Mouse (Mus musculus) C2C12 (cell line): Measurements from ENCODE around the gene Pan3. TPM values are rescaled to one million over a fixed set of nuclear protein-coding genes. Genes with fewer than 3 reads are reported as not detected.

Source experiments
- H3K27me3 ChIP-seq: one replicate; pipeline ENCODE4 v1.6.1; 2011; ENCODE audit not compliant: control insufficient read depth, insufficient read depth, insufficient read length
- H3K36me3 ChIP-seq: one replicate; pipeline ENCODE4 v1.6.1; 2011; ENCODE audit not compliant: control insufficient read depth, insufficient read depth
- H3K4me3 ChIP-seq: one replicate; pipeline ENCODE4 v1.5.1; 2011; ENCODE audit warnings: mild to moderate bottlenecking, control low read depth; ENCODE audit not compliant: poor library complexity, insufficient read depth, severe bottlenecking
- H3K79me2 ChIP-seq: one replicate; pipeline ENCODE4 v1.6.1; 2011; ENCODE audit not compliant: control insufficient read depth, insufficient read depth
- H3K79me3 ChIP-seq: one replicate; pipeline ENCODE4 v1.6.1; 2011; ENCODE audit warnings: low read depth, control low read depth
- H3ac ChIP-seq: one replicate; pipeline ENCODE3; 2011; ENCODE audit warnings: low read depth; ENCODE audit not compliant: control insufficient read depth, insufficient read length
- CEBPB ChIP-seq: IDR thresholded peaks from one replicate; pipeline ENCODE4 v1.6.1; 2011; ENCODE audit warnings: low read depth, mild to moderate bottlenecking, control low read depth, moderate library complexity
- CTCF ChIP-seq: IDR thresholded peaks from one replicate; pipeline ENCODE4 v1.5.1; 2011; ENCODE audit not compliant: control insufficient read depth, insufficient read depth, insufficient read length
- FOSL1 ChIP-seq: IDR thresholded peaks from one replicate; pipeline ENCODE4 v1.8.0; 2011; ENCODE audit warnings: mild to moderate bottlenecking, low read length; ENCODE audit not compliant: poor library complexity, insufficient read depth, severe bottlenecking
- MAX ChIP-seq: IDR thresholded peaks from one replicate; pipeline ENCODE4 v1.6.1; 2011; ENCODE audit warnings: mild to moderate bottlenecking, control low read depth
- MYOD1 ChIP-seq: IDR thresholded peaks from one replicate; pipeline ENCODE4 v1.6.1; 2011; ENCODE audit warnings: low read depth; ENCODE audit not compliant: control insufficient read depth, insufficient read length
- MYOG ChIP-seq: IDR thresholded peaks from one replicate; pipeline ENCODE4 v1.6.1; 2011; ENCODE audit not compliant: control insufficient read depth, insufficient read length; ENCODE audit errors: extremely low read depth
- USF1 ChIP-seq: IDR thresholded peaks from one replicate; pipeline ENCODE4 v1.6.1; 2011; ENCODE audit warnings: low read depth, mild to moderate bottlenecking, control low read depth, moderate library complexity
- polyA plus RNA-seq: library from polyadenylated mRNA; unstranded; fragments of >200 nt; fragmentation: generic; extraction: Trizol; gene quantifications from one replicate; pipeline ENCODE4 v1.2.1, GENCODE M21; 2012; ENCODE audit warnings: missing spikeins

Pan3 gene
- polyA plus RNA-seq, 1 experiment, result 12.8 TPM

GRCm38 (mm10) chr5:147492511-147492910 lies 62.5 kb downstream of the Pan3 start:
- Histone ChIP-seq H3K79me2 (peaks cover 37% of the 10 kb centered on the region), H3K79me3 (peaks cover 2% of the 10 kb centered on the region), H3K27me3 (no peaks in the 10 kb centered on the region)

GRCm38 (mm10) chr5:147493205-147493604 lies 63.2 kb downstream of the Pan3 start:
- H3ac ChIP-seq, result no peak overlapping the region
- TF ChIP-seq CTCF, result no peak
- no peak for TF ChIP-seq FOSL1
- no peak for TF ChIP-seq USF1
- no peak for TF ChIP-seq CEBPB
- TF ChIP-seq MYOG, result no peak
- H3K79me3 ChIP-seq, result peaks cover 2% of the 10 kb centered on the region
- no peak overlapping the region for H3K4me3 ChIP-seq
- H3K36me3 ChIP-seq, result peaks cover 20% of the 10 kb centered on the region
- H3K79me2 ChIP-seq, result peaks cover 37% of the 10 kb centered on the region
- no peaks in the 10 kb centered on the region for H3K27me3 ChIP-seq

More at GRCm38 (mm10) chr5:147492511-147492910, 62.5 kb downstream of the Pan3 start:
- no peak overlapping the region for H3K4me3 ChIP-seq
- H3ac ChIP-seq, result no peak overlapping the region
- H3K36me3 ChIP-seq, result peaks cover 17% of the 10 kb centered on the region
- TF ChIP-seq MYOG, result no peak
- TF ChIP-seq CEBPB, result no peak
- TF ChIP-seq MAX, result no peak
- TF ChIP-seq USF1, result no peak
- no peak for TF ChIP-seq FOSL1

GRCm38 (mm10) chr5:147493685-147494084 lies 63.7 kb downstream of the Pan3 start:
- no peak for TF ChIP-seq CEBPB
- TF ChIP-seq FOSL1, result no peak
- no peak for TF ChIP-seq CTCF
- TF ChIP-seq MYOG, result no peak
- no peak for TF ChIP-seq MYOD1
- no peak for TF ChIP-seq USF1
- no peak for TF ChIP-seq MAX
- H3K79me3 ChIP-seq, result peaks cover 2% of the 10 kb centered on the region
- H3K79me2 ChIP-seq, result peaks cover 38% of the 10 kb centered on the region
- H3K4me3 ChIP-seq, result no peak overlapping the region
- peaks cover 23% of the 10 kb centered on the region for H3K36me3 ChIP-seq
- no peak overlapping the region for H3ac ChIP-seq
- H3K27me3 ChIP-seq, result no peaks in the 10 kb centered on the region

- Histone ChIP-seq H3ac (no peak overlapping the region), H3K79me2 (peaks cover 39% of the 10 kb centered on the region), H3K36me3 (peaks cover 23% of the 10 kb centered on the region), H3K27me3 (no peaks in the 10 kb centered on the region), H3K79me3 (peaks cover 2% of the 10 kb centered on the region), H3K4me3 (no peak overlapping the region)
- no peak for TF ChIP-seq CEBPB
- no peak for TF ChIP-seq MYOG
- no peak for TF ChIP-seq USF1
- TF ChIP-seq CTCF, result no peak
Measured at GRCm38 (mm10) chr5:147494388-147494787, 64.4 kb downstream of the Pan3 start.

GRCm38 (mm10) chr5:147494791-147495376 lies 64.9 kb downstream of the Pan3 start:
- Histone ChIP-seq H3ac (no peak overlapping the region), H3K27me3 (no peaks in the 10 kb centered on the region), H3K36me3 (peaks cover 23% of the 10 kb centered on the region), H3K79me3 (peaks cover 2% of the 10 kb centered on the region), H3K79me2 (peaks cover 39% of the 10 kb centered on the region), H3K4me3 (no peak overlapping the region)
- TF ChIP-seq MYOD1 (no peak), MYOG (no peak), CTCF (no peak), MAX (no peak), FOSL1 (no peak), USF1 (no peak), CEBPB (no peak)

- no peak overlapping the region for H3ac ChIP-seq
- H3K27me3 ChIP-seq, result no peaks in the 10 kb centered on the region
- peaks cover 5% of the 10 kb centered on the region for H3K79me3 ChIP-seq
- H3K36me3 ChIP-seq, result peaks cover 17% of the 10 kb centered on the region
- H3K4me3 ChIP-seq, result no peak overlapping the region
- TF ChIP-seq FOSL1, result no peak
- no peak for TF ChIP-seq MYOG
- no peak for TF ChIP-seq MAX
- TF ChIP-seq MYOD1, result no peak
- no peak for TF ChIP-seq USF1
- TF ChIP-seq CTCF, result no peak
- TF ChIP-seq CEBPB, result no peak
- H3K79me2 ChIP-seq, result peaks cover 35% of the 10 kb centered on the region
Measured at GRCm38 (mm10) chr5:147495961-147496360, 66.0 kb downstream of the Pan3 start.
